Mouse (Mus musculus) small intestine, adult 2 months (tissue): ENCODE measurements around the gene Klhl36.

Experiments
- CTCF ChIP-seq: fragments of 200-500 bp; IDR thresholded peaks from 2 replicates; pipeline ENCODE4 v1.5.1; 2012; ENCODE audit warnings: low read depth, mild to moderate bottlenecking, control low read depth, inconsistent platforms, low read length, moderate library complexity, mixed read lengths; ENCODE audit not compliant: insufficient replicate concordance, insufficient read length; ENCODE audit errors: extremely low read depth
- POLR2A ChIP-seq: fragments of 200-500 bp; IDR thresholded peaks from 2 replicates; pipeline ENCODE4 v1.6.1; 2012; ENCODE audit warnings: low read depth, mild to moderate bottlenecking, control low read depth, inconsistent platforms, low read length, moderate library complexity

- TF ChIP-seq CTCF (no peak), POLR2A (no peak)
Observed at GRCm38 (mm10) chr8:119829015-119829414, 33.1 kb upstream of the Klhl36 start.
